Mouse (Mus musculus): ENCODE results near the gene Kcnip4.

Kcnip4 gene

DNA sequence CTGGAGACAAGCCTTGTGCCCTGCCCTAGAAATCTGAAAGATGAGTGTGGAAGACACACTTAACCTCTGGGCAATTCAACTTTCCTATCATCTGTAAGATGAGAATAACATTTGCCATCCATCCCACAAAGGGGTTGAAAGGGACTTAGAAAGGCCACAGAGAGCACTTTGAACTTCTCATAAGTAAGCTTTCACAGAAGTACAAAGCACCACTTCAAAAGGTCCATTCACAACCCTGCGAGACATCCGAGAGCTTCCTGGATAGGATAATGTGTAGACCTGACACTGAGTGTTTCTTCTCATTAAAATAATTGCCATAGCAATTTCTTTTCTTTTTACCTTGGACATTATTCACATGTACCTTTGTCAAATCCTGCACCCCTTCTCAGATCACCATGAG lies 683.7 kb downstream of the Kcnip4 start:
- no peak for DNase-seq

DNA sequence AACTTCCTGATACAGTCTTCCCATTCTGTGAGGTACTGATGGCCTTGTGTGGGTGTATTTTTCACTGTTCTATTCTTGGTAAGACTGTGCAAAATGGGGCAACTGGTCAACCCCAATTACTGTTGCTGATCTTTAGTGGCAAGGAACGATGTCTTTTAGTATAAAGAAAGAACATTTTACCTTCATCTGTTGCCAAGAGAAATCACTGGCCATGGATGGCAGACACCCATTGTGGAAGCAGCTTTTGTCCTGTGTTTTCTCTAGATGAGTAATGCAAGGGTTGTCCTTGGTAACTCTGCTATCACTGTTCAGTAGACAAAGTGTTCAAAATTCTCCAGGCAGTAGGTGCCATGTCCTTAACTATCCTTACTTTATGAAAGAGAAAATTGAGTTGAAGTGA lies 729.2 kb downstream of the Kcnip4 start:
- no peak for DNase-seq

DNA sequence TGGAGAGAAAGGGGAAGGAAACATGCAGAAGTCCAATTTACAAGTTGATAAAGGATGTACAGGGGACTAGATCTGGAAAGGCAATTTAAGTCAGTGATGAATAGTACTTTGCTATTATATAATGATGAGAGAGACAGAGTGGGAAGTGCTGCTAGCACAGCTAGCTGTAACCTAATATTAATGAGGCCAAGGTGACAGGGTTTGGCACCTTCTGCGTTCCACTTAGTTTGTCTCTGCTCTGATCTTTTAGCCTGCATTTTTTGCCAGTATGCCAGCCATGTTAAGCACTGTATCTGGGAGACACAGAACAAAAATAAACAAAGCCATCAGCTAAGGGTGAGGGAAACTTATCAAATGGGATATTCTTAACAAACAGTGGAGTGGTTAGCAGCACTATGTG lies 745.3 kb downstream of the Kcnip4 start:
- DNase-seq = no peak

DNA sequence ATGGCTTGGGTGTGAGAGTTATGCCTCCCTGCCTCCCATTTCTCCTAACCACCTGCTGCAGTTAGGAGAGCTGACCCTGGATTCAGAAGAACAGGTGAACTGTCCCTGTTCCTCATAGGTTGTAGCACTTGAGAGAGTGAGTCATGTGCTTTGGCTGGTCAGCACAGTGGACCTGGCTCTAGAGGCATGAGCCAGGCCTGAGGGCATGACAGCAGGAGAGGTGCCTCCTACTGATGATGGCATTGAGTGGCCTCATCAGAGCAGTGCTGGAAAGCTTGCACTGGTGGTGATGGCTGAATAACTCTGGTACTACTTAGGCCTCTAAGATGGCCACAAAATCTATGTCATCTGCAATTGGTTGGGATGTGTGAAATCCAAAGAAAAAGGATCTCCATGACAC lies 776.1 kb downstream of the Kcnip4 start:
- no peak for DNase-seq

DNA sequence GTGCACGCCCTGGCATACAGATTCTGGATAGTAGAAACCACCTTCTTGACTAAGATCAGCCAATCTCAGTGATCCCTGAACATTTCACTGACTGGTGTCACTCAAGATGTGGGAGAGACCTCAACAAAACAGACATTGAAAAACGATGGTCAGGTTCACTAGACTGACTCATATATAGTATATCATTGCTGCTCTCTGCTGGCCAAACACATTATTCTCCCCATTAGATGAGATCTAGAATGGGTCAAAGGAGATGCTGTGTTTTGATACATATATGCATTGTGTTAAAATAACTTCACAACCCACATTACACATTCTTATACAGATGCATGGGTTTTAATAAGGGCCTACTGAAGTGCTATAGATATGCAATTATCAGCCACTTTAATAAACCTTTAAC lies 787.1 kb downstream of the Kcnip4 start:
- peak; percentile 20 for DNase-seq

DNA sequence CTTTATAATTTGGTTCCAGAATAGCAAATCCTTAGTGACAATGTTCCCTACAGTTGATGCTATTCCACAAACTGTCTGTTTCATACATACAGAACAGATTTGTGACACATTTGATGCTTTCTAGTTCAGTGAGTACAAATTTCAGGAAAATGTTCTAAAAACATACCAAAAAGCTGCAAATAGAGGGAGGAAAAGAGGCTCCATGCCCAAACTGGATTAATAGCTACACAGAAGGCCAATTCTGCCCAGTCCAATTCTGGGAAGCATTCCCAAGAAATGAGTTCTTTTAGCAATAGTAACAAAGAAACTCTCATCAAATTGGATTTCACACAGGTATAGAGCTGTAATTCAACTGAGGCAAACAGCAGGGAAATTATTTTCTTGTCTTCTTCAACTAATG lies 806.5 kb downstream of the Kcnip4 start:
- no peak for DNase-seq

DNA sequence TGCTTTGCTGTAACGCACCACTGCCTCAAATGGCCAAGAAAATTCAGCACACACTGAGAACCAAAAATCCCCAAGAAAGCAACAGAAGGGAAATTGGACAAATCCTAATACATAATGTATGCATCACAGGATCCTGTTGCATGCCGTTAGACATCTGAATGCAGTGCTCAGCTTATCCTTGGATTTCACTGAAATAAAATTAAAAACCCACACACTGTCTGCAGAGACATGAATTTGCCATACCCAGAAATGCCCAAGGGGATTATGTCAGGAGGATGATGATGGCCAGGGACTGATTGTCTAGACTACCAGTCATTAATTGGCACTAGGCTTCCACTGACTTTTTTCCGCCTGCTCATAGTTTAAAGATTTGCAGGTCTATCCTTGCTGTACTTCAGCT lies 818.7 kb downstream of the Kcnip4 start:
- no peak for DNase-seq

DNA sequence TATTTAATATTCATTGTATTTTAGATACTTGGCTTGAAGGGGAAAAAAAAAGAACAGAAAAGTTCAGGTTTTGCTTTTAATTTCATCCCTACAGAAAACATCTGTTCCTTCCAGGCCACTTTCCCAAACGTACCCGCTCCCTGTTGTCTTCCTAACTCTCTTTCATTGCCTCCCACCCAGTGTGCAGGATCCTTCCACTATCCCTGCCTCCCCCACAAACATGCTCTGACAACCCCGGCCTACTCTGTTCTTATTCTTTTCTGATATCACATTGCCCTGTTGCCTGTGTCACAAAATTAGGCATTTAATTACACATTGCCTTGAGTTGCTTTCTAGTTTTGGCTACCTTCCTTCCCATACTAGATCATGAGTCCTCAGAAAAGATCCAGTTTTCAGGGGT lies 837.6 kb downstream of the Kcnip4 start:
- DNase-seq = no peak

DNA sequence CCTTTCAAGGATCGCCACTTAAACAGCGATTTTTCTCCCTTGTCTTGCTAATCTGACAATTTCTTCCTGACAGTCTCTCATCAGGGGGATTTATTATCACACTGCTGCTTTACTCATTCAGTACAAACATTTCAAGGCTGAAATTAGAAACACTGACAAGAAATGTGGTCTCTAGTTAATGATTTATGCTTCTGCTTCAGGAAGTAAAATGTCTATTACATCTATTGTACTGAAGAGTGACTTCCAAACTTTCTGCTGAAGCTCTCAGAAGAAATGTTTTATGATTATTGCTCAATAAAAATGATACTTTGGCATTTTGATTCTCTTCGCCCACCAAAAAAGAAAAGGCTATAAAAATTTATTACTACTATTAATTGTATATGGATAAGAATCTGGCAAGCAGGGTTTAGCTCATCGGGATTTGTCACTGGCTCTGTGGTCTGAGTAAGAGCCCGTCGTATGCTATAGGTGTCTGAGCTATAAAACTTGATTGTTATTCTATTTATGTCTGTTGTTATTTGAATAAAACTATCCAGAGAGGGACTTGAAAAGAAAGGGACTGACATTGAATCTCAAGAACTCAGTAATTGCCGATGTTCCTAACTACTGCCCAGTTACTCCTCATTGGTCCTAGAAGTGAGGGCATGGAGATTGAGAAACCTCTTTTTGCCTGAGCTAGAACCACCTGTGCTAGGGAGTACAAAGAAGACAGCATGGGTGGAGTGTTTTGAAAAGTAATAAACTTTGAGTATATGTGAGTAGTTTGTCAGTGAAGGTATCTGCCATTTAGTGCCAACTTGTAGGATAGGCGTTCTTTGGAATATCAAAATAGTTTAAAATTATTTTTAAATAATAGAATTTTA lies 844.7 kb downstream of the Kcnip4 start:
- DNase-seq = no peak

DNA sequence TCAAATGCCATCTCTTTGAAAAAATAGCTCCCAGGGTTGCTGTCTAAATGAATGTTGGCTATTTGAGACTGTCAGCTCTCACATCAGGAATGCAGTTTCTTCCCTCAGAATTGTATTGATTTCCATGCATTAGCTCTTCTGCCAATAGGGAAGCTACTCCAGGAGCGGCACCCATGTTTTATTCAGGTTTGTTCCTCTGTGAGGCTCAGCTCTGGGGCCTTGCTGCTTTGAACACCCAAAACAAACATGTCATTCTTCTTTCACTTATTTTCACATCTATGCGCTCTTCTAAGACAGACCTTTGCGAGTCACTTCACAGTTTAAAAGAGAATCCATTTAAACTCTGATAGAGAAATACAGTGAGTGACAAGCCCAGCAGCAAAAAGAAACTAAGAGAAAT lies 862.2 kb downstream of the Kcnip4 start:
- DNase-seq = no peak

DNA sequence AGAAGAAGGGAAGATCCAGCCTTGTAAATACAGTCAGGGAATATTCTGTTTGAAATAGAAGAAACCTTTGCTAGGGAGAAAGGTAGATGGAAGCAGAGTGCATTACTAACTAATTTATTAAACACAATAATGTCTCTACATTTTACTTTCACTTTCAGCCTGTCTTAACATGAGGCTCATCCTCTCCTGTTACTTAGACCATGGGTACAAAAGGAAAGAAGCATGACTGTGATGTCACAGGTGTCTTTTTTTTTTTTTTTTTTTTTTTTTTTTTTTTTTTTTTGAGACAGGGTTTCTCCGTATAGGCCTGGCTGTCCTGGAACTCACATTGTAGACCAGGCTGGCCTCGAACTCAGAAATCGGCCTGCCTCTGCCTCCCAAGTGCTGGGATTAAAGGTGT lies 864.7 kb downstream of the Kcnip4 start:
- no peak for DNase-seq

DNA sequence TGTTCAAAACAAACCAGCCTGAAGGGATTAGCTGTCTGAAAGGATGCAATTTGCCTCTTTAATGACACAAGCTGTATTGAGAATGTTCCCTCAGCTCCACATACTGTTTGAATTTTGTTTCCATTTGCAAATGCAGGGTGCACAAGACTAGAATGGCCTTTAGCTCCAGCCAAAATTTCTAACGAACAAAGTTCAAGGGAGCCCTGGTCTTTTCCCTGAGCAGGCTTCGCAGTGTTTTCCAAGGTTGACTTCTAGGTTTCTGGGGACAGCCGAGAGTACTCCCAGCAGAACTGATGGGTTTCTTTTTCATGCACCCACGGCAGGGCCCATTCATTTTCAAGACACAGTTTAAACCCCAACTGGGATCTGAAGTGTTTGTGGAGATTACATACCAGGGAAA lies 874.2 kb downstream of the Kcnip4 start:
- DNase-seq = no peak

DNA sequence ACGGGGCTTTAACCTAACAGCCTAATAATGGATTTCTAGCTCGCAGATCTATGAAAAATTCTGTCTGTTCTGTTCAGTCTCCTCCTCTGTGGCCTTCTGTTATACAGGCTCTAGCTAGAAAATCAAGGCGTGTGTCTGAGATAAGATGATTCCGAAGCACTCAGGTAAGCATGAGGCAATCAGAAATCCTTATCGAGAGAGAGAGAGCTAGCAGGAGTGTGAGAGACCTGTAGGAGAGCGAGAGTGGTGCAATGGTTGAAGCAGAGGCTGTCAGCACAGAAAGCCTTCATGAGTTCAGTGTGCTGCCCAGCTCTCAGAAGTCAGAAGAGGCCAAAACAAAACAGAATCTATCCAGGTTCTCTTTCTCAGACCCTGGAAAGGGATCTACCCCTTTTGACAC lies 888.0 kb downstream of the Kcnip4 start:
- no peak for DNase-seq

DNA sequence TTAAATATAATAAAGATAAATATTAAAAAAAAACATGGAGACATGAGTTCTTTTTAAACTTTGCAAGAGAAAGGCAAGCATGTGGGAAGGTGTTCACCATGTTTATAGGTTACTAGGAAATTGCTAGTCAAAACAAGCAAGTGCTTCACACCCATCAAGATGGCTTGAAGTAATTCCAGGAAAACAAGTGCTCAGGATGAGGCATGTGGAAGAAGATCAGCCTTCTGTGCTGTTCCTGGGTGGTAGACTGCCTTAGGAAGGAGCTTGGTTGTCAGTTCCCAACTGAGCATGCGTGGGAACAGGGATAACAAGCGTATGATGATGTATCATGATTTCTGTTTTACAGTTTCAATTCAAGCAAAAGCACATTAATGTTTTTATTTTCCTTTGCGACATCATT lies 891.1 kb downstream of the Kcnip4 start:
- no peak for DNase-seq

DNA sequence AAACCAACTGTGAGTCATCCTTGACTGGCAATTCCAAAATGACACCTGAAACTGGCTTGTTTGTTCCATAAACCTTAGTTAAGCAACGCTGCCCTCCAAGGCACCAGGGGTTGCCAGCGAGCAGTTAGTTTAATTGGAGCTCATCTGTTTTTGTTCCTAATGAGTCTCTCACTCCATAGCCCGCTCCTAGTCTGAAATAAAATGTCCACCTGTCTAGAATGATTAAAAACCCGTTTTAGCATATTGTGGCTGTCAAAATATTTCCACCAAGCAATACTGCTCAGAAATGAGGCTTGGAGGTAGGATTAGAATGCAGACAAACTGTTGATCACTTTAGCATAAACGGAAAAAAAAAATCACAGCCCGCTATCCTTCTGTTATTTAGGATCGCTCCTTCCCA lies 901.3 kb downstream of the Kcnip4 start:
- DNase-seq = no peak

DNA sequence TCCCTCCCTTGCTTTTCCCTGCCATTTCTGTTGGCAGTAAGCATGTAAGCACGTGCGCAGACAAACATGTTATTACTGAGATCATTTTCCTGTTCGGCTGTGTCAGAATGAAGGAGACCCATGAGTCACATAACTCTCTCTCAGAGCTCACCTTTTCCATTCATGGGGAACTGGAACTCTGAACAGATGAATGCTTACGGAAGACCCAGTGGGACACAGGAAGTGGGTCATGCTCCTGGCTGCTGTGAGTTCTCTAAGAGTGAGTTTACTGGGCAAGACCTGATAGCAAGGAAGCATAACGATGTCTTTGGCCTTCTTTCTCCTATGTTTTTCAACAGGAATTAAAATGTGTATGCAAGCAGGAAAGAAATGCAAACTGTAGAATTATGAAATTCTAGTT lies 917.8 kb downstream of the Kcnip4 start:
- DNase-seq = no peak

DNA sequence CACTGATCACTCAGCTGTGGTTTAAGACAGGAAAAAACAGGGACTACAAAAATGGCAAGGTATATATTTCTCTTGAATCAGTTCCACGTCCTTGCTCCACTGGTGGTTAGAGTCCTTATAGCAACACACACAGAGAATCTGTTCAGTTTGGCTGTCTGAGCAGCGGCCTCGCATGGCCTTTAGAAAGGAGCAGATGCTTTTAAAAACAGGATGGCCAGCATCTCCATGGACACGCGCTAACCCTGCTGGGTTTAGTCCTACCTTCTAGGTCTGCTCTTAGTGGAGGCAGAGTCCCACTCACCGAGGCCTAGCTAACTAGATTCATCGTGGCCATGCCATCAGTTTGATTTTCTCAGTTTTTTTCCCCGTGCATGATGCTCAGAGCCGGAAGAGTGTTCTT lies 918.4 kb downstream of the Kcnip4 start:
- DNase-seq = no peak

DNA sequence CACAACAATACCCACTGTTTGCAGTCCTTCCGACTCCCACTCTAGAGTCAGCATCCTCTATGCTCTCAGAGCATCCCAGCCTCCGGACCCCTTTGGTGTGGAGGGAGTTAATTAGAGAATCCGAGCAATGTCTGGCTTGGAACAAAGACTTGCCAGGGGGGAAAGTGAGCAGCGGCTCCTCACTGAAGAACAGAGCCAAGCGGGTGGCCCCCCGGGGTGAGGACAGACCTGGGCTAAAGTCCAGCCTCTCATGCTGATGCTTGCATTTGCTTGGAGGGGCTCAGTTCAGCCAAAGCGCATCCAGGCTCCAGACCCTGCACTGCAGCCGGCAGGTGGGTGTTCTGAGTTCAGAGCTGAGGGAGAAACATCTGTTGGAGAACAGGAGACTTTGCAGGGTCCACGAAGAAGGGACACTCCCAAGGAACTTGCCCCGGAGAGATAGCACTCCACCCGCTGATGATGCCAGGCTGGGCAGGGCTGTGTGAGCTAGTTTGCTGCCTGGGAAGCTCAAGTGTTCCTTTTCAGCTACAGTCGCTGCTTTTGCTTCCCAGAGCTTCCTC lies 925.1 kb downstream of the Kcnip4 start:
- DNase-seq = no peak

DNA sequence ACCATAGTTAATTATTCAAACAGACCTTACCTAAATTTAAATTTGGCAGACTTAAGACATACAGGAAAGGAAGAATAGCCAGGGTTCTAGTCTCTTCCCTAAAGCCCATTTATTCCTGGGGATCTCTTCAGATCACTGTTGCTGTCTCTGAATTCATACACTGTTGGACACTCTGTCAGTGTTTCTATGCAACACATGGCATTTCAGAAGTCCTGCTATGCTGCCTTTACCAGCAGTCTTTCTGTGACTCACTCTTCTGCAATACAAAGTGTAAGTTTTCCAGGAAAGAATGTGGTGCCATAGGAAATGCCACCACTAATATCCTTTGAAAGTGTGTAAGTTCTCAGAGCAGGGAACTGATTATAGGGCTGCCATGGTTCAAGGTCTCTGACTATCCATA lies 936.7 kb downstream of the Kcnip4 start:
- DNase-seq = no peak

DNA sequence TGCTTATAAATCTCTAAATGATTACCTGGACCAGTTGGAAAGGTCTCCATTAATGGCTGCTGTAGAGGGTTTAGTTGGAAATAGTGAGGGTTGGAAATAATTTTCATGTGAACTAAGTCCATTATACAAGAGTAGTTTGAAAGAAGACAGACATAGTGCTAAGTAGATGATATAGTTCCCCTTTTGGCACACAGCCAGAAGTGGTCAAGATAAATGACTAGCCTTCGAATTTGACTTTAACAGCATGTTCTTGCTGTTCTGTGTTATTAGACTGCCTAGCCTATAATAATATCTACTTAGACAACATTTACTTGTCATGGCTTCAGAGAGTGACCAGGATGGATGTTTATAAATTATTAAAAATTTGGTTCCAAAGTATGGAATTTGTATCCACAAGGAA lies 941.3 kb downstream of the Kcnip4 start:
- no peak for DNase-seq

DNA sequence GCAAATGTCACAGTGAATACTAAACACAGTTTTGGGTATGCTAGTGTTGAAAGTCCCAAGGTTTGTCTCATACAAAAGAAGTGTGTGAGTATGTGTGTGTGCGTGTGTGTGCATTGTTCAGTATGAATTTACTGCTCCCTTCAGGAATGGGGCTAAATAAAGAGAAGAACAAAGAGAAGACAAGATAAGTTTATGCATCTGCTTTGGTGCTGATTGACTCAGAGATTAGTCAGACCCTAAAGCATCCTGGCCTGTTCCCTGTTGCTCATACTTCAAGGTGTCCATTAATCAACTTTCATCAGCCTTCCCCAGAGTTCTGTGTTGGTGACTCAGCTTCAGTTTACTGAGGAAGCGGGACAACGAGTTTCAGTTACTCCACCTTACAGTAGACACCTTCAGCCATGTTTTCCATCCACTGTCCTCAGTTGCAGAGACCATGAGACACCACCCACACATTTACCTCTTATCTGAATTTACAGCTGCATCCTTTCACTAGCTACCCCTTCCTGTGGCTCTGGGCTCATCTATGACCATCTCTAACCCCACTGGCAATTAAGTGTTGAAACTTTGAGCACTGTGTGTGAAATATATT lies 960.6 kb downstream of the Kcnip4 start:
- DNase-seq = no peak

DNA sequence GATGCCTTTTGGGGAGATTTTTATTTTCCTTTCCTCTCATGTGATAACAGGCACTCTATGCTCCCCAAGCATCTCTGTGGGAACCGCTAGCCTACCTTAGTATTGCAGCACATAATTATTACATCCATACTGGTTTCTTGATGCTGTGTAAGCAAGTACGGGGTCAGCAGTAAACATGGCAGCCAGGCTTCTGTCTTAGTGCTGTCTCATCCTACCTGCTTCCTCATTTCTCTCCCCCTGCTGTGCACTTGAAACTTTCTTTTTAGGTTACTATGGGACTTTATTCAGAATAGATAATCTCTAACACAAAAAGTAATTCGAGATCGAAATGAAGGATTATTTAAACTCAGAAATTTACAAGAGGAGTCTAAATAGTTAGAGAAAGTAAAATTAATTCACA lies 973.0 kb downstream of the Kcnip4 start:
- no peak for DNase-seq

DNA sequence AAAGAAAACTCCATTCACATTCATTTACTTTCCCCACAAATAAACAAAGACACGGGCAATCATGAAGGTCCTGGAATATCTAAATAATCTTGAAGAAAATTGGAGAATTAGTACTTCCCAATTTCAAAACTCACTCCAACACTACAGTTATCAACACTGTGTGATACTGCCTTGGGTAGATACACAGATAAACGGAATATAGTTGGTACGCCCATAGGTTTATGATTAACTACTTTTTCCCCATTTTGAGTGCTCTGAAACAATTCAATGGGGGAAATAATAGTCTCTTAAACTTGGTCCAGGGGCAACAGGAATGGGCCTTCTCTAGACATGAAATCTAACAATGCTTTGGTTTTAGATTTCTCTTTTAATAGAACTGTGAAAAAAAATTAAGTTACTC lies 978.9 kb downstream of the Kcnip4 start:
- no peak for DNase-seq
